Mouse (Mus musculus) embryonic facial prominence, embryonic 10.5 days (tissue): ENCODE data around the gene Theg. TPM values are rescaled to one million over a fixed set of nuclear protein-coding genes. Genes with fewer than 3 reads are reported as not detected.
A peak's percentile ranks its signal among the peaks of the same experiment; 100 is the strongest.

ENCODE experiments used
- DNase-seq: peaks from one replicate; pipeline ENCODE4 v3.0.0-alpha.2; 2017; ENCODE audit warnings: low spot score
- H3K27ac ChIP-seq: fragments of 300-500 bp; sonication (generic); replicated peaks from 2 replicates; pipeline ENCODE4 v1.5.1; 2016; ENCODE audit warnings: mild to moderate bottlenecking
- H3K27me3 ChIP-seq: fragments of 300-500 bp; sonication (generic); replicated peaks from 2 replicates; pipeline ENCODE4 v1.6.1; 2016; ENCODE audit warnings: low read depth, mild to moderate bottlenecking; ENCODE audit not compliant: poor library complexity, severe bottlenecking
- H3K36me3 ChIP-seq: fragments of 300-500 bp; sonication (generic); replicated peaks from 2 replicates; pipeline ENCODE4 v1.6.1; 2016; ENCODE audit warnings: mild to moderate bottlenecking, moderate library complexity
- H3K4me1 ChIP-seq: fragments of 300-500 bp; sonication (generic); 2 replicates; pipeline ENCODE4 v1.6.1; 2016
- H3K4me3 ChIP-seq: fragments of 300-500 bp; sonication (generic); 2 replicates; pipeline ENCODE4 v1.5.1; 2016; ENCODE audit warnings: mild to moderate bottlenecking, moderate library complexity
- H3K9me3 ChIP-seq: fragments of 300-500 bp; sonication (generic); 2 replicates; pipeline ENCODE4 v1.6.1; 2016; ENCODE audit warnings: mild to moderate bottlenecking
- WGBS: fragments of 180-500 bp; shearing (Covaris S2); methylation state at CpG from one replicate; pipeline ENCODE4 v1.1.7; 2016; 5-methylcytosine and 5-hydroxymethylcytosine counted together
- polyA plus RNA-seq: library from polyadenylated mRNA; unstranded; fragments of >200 nt; fragmentation: Nextera tagmentation; extraction: Ambion mirVana; gene quantifications from 2 replicates; pipeline ENCODE4 v1.2.1, GENCODE M21; 2016

Gene Theg
- not detected in 2 replicates for polyA plus RNA-seq

DNA sequence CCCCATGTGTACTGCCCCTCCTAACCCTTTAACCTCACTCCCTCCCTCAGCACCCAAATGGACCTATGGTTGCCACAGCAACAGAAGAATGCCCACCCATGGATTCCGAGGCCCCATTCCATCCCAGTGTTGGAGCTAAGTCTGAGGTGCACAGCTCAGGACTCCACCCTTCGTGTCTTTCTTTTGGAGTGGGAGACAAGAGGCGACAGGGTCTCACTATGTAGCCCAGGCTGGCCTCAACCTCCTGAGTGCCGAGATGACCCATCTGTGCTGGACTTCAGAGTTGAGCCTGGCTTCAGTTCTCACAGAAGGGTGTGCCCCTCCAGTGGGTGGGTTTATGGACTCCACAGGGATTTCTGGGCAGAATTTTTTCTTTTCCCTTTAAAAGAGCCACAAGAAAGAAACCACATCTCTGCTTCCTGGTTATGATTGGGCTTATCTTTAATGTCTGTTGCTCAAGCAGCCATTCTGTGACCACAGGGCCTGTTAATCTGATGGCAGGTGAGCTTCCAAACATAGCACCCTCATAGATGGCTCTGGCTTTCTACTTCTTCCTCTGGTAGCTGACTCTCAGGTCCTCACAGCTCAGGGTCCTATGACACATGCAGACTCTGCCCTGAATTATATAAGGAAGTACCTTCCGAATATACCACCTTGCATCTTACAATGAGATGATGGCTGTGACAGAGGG, at the start of gene Theg:
Gene Theg (minus strand): TSS at position 271 of the 691 bp plus-strand sequence.
- H3K4me3 ChIP-seq: no peak within 1 kb of the TSS
- H3K36me3 ChIP-seq: no peaks in the 10 kb centered on the region
- WGBS: 79% methylated on average over 5 of the region's 5 CpGs
- H3K27ac ChIP-seq: no peak within 1 kb of the TSS
- no peaks in the 10 kb centered on the region for H3K9me3 ChIP-seq
- DNase-seq: no peak
- H3K4me1 ChIP-seq: no peaks in the 10 kb centered on the region
- 0 out of 2 replicates have a peak, but pooled peaks cover 4% of the 10 kb centered on the region for H3K27me3 ChIP-seq

DNA sequence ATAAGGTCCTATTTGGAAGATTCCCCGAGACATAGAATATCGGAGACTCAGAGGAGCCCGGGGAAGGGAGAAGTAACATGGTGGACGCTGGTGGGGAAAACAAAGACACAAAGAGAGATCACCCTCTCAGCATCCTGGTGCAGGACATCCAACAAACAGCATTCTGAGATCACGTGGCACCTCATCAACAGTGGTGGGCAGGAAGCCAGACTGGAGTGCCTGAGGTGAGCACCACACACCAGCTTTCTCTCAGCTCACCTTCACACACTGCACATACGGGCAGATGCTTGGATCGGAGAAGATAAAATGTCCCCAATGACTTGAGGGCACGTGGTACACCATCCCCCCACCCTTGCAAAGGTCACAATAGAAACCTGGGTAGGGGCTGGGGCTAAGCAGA, 49.2 kb upstream of the Theg start:
- Histone ChIP-seq H3K4me3 (peak overlapping the region; percentile 91), H3K36me3 (no peaks in the 10 kb centered on the region), H3K27ac (no peak overlapping the region), H3K4me1 (peaks cover 44% of the 10 kb centered on the region), H3K27me3 (peaks cover 35% of the 10 kb centered on the region), H3K9me3 (no peaks in the 10 kb centered on the region)
- 82% methylated on average over 8 of the region's 8 CpGs for WGBS
- DNase-seq: no peak

DNA sequence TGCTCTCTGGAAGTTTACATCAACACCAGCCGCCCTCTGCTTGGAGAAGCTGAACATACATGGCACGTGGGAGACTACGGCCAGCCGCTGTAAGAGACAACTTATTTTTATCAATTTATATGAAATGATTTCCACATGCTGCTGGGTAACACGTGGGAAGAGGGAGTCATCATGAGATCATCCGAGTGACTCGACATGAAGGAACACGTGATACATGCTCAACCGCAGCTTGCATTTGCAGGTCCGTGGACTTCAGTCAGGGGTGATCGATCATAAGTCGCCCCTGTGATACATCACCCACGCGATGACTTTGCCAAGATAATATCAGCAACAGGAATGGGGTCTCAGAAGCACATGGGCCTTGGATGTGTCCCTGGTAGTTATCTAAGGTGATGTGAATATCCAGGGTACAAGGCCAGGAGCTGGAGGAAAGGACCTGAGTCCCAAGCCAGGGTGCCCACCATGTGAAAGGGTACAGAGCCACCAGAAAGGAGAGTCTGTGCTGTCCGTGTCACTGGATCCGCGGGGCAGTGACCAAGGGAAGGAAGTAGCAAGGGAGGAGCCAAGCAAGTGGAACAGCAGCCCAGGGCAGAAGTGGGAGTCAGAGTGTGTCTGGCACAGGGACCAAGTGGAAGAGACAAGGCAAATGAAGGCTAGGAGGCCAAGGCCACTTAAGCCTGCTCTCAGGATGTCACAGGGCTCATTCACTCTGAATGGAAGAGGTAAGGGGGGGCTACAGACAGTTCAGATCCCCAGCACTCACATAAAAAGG, 46.1 kb upstream of the Theg start:
- H3K4me1 ChIP-seq: peaks cover 29% of the 10 kb centered on the region
- peaks cover 9% of the 10 kb centered on the region for H3K27me3 ChIP-seq
- H3K9me3 ChIP-seq: no peaks in the 10 kb centered on the region
- peaks cover 15% of the 10 kb centered on the region for H3K36me3 ChIP-seq
- H3K4me3 ChIP-seq: no peak overlapping the region
- 84% methylated on average over 17 of the region's 17 CpGs for WGBS
- DNase-seq: no peak
- H3K27ac ChIP-seq: no peak overlapping the region

DNA sequence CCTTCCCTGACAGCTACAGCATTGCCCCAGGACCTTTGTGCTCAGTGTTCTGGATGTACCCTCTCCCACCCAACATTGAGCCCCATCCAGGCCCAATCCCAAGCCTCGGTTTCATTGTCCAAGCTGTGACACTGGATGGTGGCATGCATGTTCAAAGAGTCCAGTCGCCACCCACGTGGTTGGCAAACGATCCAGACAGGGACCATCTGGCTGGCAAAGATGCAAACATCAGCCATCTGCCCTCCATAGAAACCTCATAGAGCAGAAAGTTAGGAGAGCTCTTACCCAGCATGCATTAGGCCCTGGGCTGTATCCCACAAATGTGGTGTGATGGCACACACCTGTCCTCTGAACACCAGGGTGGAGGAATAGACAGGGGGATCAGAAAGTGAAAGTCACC, 44.3 kb upstream of the Theg start:
- no peaks in the 10 kb centered on the region for H3K9me3 ChIP-seq
- H3K36me3 ChIP-seq: peaks cover 21% of the 10 kb centered on the region
- WGBS: 90% methylated on average over 4 of the region's 4 CpGs
- H3K4me1 ChIP-seq: peaks cover 13% of the 10 kb centered on the region
- DNase-seq: no peak
- H3K4me3 ChIP-seq: no peak overlapping the region
- H3K27me3 ChIP-seq: 0 out of 2 replicates have a peak, but pooled peaks cover 3% of the 10 kb centered on the region
- no peak overlapping the region for H3K27ac ChIP-seq

DNA sequence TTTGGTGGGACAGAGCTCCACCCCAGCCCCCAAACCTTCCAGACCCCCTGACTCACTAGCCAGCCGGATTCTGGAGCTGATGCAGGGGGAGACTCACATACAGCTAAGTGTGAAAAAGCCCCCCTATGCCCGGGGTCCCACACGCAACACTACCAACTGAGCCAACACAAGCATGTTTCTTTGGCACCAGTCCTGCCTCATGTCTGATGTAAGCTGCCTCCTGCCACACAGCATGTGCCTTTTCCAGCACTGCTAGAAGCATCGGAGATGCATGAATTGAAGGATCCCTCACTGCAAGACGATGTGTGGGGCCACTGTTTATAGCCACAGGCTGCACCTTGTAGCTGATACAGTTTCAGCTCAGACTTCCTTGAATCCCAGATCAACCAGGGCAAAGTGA, 41.2 kb upstream of the Theg start:
- 86% methylated on average over 5 of the region's 5 CpGs for WGBS
- H3K9me3 ChIP-seq: no peaks in the 10 kb centered on the region
- H3K36me3 ChIP-seq: peaks cover 36% of the 10 kb centered on the region
- no peaks in the 10 kb centered on the region for H3K27me3 ChIP-seq
- no peak for DNase-seq
- no peak overlapping the region for H3K27ac ChIP-seq
- H3K4me3 ChIP-seq: no peak overlapping the region
- H3K4me1 ChIP-seq: peaks cover 5% of the 10 kb centered on the region; the same call in 1 of the 2 replicates

DNA sequence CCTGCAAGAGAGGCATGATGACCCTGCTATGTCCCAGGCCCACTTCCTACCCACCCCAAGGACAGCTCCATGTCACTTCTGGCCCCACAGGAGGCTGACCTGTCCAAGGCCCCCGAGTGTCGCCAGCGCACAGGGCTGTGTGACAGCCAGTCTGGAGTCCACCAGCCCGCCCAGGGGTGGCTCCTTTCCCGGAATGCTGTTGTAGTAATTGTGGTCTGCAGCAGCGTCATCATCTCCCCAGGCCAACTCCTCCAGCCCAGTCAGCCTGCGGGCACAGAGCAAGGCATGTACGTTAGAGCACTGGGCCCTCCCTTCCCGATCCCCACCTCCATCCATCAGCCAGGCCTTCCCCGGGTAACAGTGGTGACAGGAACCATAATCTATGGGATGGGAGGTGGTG, 39.0 kb upstream of the Theg start:
- peaks cover 4% of the 10 kb centered on the region; the same call in 1 of the 2 replicates for H3K4me1 ChIP-seq
- DNase-seq: no peak
- 90% methylated on average over 10 of the region's 10 CpGs for WGBS
- no peak overlapping the region for H3K27ac ChIP-seq
- H3K27me3 ChIP-seq: no peaks in the 10 kb centered on the region
- H3K4me3 ChIP-seq: no peak overlapping the region
- peaks cover 37% of the 10 kb centered on the region for H3K36me3 ChIP-seq
- no peaks in the 10 kb centered on the region for H3K9me3 ChIP-seq

DNA sequence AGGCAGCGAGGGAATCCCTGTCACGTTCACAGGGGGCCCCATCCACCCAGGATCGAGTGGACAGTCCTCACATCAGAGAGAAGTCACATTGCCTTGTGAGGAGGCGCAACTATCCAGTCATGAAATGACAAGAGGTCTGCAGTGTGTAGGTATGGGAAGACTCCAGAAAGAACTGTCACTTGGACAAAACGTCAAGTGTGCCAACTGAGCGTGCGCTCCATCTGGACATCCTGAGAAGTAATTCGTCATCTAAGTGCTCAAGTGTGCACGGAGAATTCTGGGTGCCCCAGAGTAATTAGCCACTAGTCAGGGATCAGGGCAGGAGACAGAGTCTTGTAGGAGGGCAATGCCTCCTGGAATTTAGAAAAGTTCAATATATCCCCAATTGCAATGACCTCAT, 38.3 kb upstream of the Theg start:
- H3K27ac ChIP-seq: no peak overlapping the region
- no peak overlapping the region for H3K4me3 ChIP-seq
- H3K4me1 ChIP-seq: peaks cover 9% of the 10 kb centered on the region; the same call in 1 of the 2 replicates
- no peak for DNase-seq
- no peaks in the 10 kb centered on the region for H3K9me3 ChIP-seq
- WGBS: 81% methylated on average over 9 of the region's 9 CpGs
- H3K36me3 ChIP-seq: peaks cover 40% of the 10 kb centered on the region
- no peaks in the 10 kb centered on the region for H3K27me3 ChIP-seq

DNA sequence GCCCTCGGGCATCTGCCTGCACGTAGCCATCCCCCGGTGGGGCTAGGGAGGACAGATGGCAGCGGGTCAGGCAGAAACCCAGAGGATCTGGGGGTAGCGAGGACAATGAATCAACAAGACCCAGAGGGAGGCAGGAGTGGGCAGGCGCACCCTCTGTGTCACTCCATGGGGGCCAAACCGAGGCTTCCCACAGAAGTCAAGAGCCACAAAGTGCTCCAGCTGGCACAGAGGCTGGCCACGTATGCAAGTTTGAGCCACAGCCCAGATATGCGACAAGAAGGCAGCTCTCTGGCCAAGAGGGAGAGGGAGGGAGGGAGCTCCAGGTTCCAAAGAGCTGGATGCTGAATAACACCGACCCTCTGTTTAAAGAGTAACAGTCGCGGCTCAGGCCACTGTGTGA, 36.8 kb upstream of the Theg start:
- Histone ChIP-seq H3K4me3 (no peak overlapping the region), H3K36me3 (peaks cover 34% of the 10 kb centered on the region), H3K9me3 (no peaks in the 10 kb centered on the region), H3K27me3 (no peaks in the 10 kb centered on the region), H3K4me1 (peaks cover 16% of the 10 kb centered on the region; the same call in 1 of the 2 replicates), H3K27ac (no peak overlapping the region)
- DNase-seq: no peak
- WGBS: 72% methylated on average over 12 of the region's 12 CpGs

DNA sequence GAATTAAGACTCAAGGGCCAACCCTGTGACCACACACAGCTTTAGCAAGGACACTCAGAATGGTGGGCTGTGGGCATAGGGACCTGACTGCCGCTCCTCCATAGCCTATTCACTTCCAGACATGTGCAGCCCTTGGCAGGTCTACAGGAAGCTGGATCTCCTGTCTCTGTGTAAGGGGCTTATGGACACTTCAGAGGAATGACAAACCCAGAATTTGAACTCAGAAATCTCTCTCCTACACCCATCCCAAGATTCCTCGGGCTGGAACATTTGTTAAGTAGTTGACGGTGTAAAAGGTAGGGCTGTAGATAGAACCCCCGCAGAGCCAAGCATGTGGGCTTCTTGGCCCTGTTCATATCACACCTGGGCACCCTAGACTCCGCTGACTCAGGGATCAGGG, 29.2 kb upstream of the Theg start:
- no peak overlapping the region for H3K27ac ChIP-seq
- H3K27me3 ChIP-seq: peaks cover 33% of the 10 kb centered on the region
- no peak overlapping the region for H3K4me3 ChIP-seq
- DNase-seq: no peak
- peaks cover 11% of the 10 kb centered on the region; the same call in 1 of the 2 replicates for H3K36me3 ChIP-seq
- H3K9me3 ChIP-seq: no peaks in the 10 kb centered on the region
- H3K4me1 ChIP-seq: peaks cover 44% of the 10 kb centered on the region
- WGBS: 88% methylated on average over 5 of the region's 5 CpGs

DNA sequence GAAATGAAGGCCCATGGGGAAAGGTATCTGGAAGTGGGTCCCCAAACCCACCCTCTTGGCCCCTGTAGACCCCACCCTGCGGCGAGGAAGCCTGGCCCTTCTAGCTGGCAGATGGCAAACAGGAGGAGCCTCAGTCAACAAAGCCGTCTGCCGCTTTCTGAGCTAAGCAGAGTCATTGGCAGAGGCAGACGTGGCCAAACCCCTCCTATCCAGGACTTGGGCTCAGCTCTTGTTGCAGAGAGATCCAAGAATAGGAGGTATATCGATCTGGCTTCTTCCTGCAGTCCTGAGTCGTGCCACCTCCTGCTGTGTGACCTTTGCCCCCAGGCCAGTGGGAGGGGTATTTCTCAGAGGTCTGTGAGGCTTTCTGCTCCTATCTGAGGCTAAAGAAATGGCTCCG, 28.7 kb upstream of the Theg start:
- Histone ChIP-seq H3K27me3 (peaks cover 39% of the 10 kb centered on the region), H3K4me3 (no peak overlapping the region), H3K4me1 (peaks cover 45% of the 10 kb centered on the region), H3K36me3 (peaks cover 11% of the 10 kb centered on the region; the same call in 1 of the 2 replicates), H3K27ac (no peak overlapping the region), H3K9me3 (no peaks in the 10 kb centered on the region)
- DNase-seq: peak; percentile 16
- 11% methylated on average over 8 of the region's 8 CpGs for WGBS

DNA sequence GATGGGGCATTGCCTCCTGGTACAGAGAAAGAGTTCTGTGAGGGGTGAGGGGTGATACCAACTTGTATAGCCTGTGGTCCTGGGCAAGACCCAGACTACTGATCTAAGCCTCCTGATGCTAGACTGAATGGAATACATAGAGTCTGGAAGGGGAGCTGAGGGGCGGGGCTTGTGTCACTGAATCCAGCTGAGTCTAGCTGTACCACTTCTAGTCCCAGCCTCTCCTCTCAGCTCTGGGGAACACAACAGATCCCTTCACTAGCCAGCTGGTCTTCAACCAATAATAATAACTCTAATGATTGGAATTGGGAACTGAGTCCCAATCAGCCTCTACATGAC, 27.1 kb upstream of the Theg start:
- peaks cover 54% of the 10 kb centered on the region for H3K27me3 ChIP-seq
- H3K27ac ChIP-seq: no peak overlapping the region

DNA sequence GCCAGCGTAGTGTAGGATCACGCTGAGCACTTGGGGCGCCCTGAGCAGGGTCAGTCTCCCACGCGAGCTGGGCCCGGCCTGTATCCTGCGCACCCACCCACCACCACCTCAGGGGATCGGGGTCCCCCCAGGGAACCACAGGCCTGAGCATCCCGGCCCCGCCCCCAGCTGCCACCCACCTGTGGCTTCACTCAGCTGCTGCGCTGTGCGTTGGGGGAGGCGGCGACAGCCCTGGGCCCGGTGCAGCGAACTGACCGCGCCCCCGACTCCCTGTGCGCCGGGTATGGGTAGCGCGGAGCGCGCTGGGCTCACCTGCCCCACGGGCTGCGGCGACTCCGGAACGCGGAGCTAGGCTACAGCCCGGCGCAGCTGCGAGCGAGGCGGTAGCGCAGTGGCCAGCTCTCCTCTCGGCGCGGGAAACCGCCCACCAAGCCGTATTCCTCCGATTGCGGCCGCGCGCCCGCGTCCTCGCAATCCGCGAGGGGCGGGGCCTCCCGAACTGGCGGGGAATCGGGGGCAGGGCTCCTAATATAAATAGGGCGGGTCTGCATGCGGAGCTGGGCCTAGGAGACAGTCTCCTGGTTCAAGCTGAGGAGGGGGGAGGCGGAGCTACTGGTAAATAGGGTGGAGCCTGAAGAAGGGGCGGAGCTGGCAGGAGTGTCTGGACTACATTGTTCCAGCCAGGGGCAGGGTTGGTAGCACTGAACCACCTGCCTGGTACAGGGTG, 26.6 kb upstream of the Theg start, which contains the start of gene C2cd4c:
Gene C2cd4c (minus strand): TSS at position 448 of the 727 bp plus-strand sequence.
- H3K4me3 ChIP-seq: peak within 1 kb of the TSS; percentile 72
- H3K36me3 ChIP-seq: no peaks in the 10 kb centered on the region
- peak within 1 kb of the TSS; percentile 76 for H3K27ac ChIP-seq
- H3K9me3 ChIP-seq: no peaks in the 10 kb centered on the region
- peaks cover 60% of the 10 kb centered on the region for H3K27me3 ChIP-seq
- WGBS: under 1% methylated on average over 60 of the region's 60 CpGs
- H3K4me1 ChIP-seq: peaks cover 33% of the 10 kb centered on the region
- DNase-seq: peak; percentile 86

More for the DNA sequence above, 27.1 kb upstream of the Theg start:
- Histone ChIP-seq H3K4me3 (peak overlapping the region; percentile 72), H3K36me3 (peaks cover under 1% of the 10 kb centered on the region; the same call in 1 of the 2 replicates), H3K4me1 (peaks cover 33% of the 10 kb centered on the region), H3K9me3 (no peaks in the 10 kb centered on the region)
- WGBS: 79% methylated on average over 1 of the region's 1 CpGs
- DNase-seq: no peak
